Mouse (Mus musculus) liver, embryonic 14.5 days (tissue): Measurements from ENCODE around the gene Actn4.

Experiments
- CTCF ChIP-seq: IDR thresholded peaks from 2 replicates; pipeline ENCODE4 v1.5.1; 2016; ENCODE audit warnings: antibody characterized with exemption, low read depth, control low read depth
- EP300 ChIP-seq: IDR thresholded peaks from 2 replicates; pipeline ENCODE4 v1.6.1; 2016; ENCODE audit warnings: antibody characterized with exemption, low read depth

DNA sequence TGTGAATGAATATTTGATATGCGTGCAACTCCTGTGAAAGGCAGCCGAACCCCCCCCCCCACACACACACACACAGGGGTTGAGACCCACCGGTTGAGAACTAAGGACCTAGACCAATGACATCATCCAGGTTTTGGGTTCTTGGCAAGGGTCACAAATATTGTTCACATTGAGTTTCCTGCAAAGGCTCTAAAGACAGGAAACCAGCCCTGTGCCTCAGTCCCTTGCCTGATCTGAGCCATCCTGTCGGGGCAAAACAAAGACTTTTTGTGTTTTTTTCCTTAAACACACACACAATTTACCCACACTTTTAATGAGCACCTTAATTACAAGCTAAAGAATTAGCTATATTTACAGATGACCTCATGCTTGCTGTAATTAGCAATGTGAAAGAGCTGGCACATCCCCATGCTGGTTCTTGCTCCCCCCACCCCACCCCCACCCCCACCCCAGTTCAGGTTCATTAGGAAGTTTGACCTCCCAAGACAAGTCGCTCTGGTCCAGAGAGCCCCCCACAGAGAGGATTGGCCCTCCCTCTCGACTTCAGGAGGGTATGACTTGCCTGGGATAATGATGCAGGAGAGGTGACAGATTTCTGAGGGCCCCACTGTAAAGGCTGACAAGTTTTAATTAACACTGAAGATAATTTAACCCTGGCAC, 17.3 kb downstream of the Actn4 start:
- TF ChIP-seq CTCF (no peak), EP300 (no peak)
